Mouse (Mus musculus) midbrain, embryonic 12.5 days (tissue): ENCODE data around the gene Fstl1. TPM values are rescaled to one million over a fixed set of nuclear protein-coding genes. Genes with fewer than 3 reads are reported as not detected.

Experiments
- ATAC-seq: fragments of 200-750 bp; cut with Nextera tagmentation; 2 replicates; pipeline ENCODE4 v1.8.0; 2017; ENCODE audit warnings: low read depth, moderate TSS enrichment, moderate library complexity; ENCODE audit not compliant: low FRiP score
- H3K27ac ChIP-seq: fragments of 300-500 bp; sonication (generic); replicated peaks from 2 replicates; pipeline ENCODE4 v1.5.1; 2016; ENCODE audit warnings: mild to moderate bottlenecking
- H3K27me3 ChIP-seq: fragments of 300-500 bp; sonication (generic); 2 replicates; pipeline ENCODE4 v1.6.1; 2016; ENCODE audit warnings: mild to moderate bottlenecking
- H3K36me3 ChIP-seq: fragments of 300-500 bp; sonication (generic); 2 replicates; pipeline ENCODE4 v1.6.1; 2016
- H3K4me1 ChIP-seq: fragments of 300-500 bp; sonication (generic); 2 replicates; pipeline ENCODE4 v1.6.1; 2016
- H3K4me2 ChIP-seq: fragments of 300-500 bp; sonication (generic); replicated peaks from 2 replicates; pipeline ENCODE4 v1.6.1; 2016; ENCODE audit warnings: mild to moderate bottlenecking, moderate library complexity
- H3K4me3 ChIP-seq: fragments of 300-500 bp; sonication (generic); 2 replicates; pipeline ENCODE4 v1.5.1; 2016; ENCODE audit warnings: mild to moderate bottlenecking
- H3K9ac ChIP-seq: fragments of 300-500 bp; sonication (generic); replicated peaks from 2 replicates; pipeline ENCODE4 v1.6.1; 2016; ENCODE audit warnings: mild to moderate bottlenecking, moderate library complexity
- H3K9me3 ChIP-seq: fragments of 300-500 bp; sonication (generic); 2 replicates; pipeline ENCODE4 v1.6.1; 2016; ENCODE audit warnings: mild to moderate bottlenecking
- WGBS: fragments of 180-500 bp; shearing (Covaris S2); methylation state at CpG from one replicate; pipeline ENCODE4 v1.1.7; 2016; 5-methylcytosine and 5-hydroxymethylcytosine counted together
- polyA plus RNA-seq: library from polyadenylated mRNA; unstranded; fragments of >200 nt; fragmentation: Nextera tagmentation; extraction: Ambion mirVana; gene quantifications from 2 replicates; pipeline ENCODE4 v1.2.1, GENCODE M21; 2016

The Fstl1 gene
- 169 and 215 TPM in 2 replicates for polyA plus RNA-seq

GRCm38 (mm10) chr16:37776860-37777651, at the start of gene Fstl1:
Gene Fstl1, plus strand, starts transcription at chr16:37776873.
- H3K9me3 ChIP-seq, result no peaks in the 10 kb centered on the region
- H3K4me2 ChIP-seq, result peak within 1 kb of the TSS; percentile 64
- peak within 1 kb of the TSS; percentile 3 for H3K27ac ChIP-seq
- peak; percentile 87 for ATAC-seq
- H3K4me1 ChIP-seq, result peaks cover 26% of the 10 kb centered on the region
- peak within 1 kb of the TSS; percentile 75 for H3K9ac ChIP-seq
- H3K36me3 ChIP-seq, result no peaks in the 10 kb centered on the region
- peaks cover 9% of the 10 kb centered on the region for H3K27me3 ChIP-seq
- under 1% methylated on average over 39 of the region's 52 CpGs for WGBS
- H3K4me3 ChIP-seq, result peak within 1 kb of the TSS; percentile 66

GRCm38 (mm10) chr16:37728674-37729073, 48.0 kb upstream of the Fstl1 start:
- no peaks in the 10 kb centered on the region; the same call in 1 of the 2 replicates for H3K4me1 ChIP-seq
- no peak overlapping the region for H3K9ac ChIP-seq
- H3K4me2 ChIP-seq, result no peak overlapping the region
- no peaks in the 10 kb centered on the region for H3K9me3 ChIP-seq
- no peak overlapping the region for H3K27ac ChIP-seq
- 79% methylated on average over 1 of the region's 1 CpGs for WGBS
- no peak overlapping the region for H3K4me3 ChIP-seq
- no peaks in the 10 kb centered on the region for H3K36me3 ChIP-seq
- no peaks in the 10 kb centered on the region for H3K27me3 ChIP-seq
- no peak for ATAC-seq

GRCm38 (mm10) chr16:37729381-37730150, 47.1 kb upstream of the Fstl1 start:
- Histone ChIP-seq H3K4me2 (no peak overlapping the region), H3K4me3 (no peak overlapping the region), H3K4me1 (no peaks in the 10 kb centered on the region; the same call in 1 of the 2 replicates), H3K36me3 (no peaks in the 10 kb centered on the region), H3K27me3 (no peaks in the 10 kb centered on the region), H3K9ac (no peak overlapping the region), H3K9me3 (no peaks in the 10 kb centered on the region), H3K27ac (no peak overlapping the region)
- 83% methylated on average over 9 of the region's 9 CpGs for WGBS
- no peak for ATAC-seq

- Histone ChIP-seq H3K27me3 (no peaks in the 10 kb centered on the region), H3K4me2 (no peak overlapping the region), H3K4me1 (no peaks in the 10 kb centered on the region; the same call in 1 of the 2 replicates), H3K9ac (no peak overlapping the region), H3K36me3 (no peaks in the 10 kb centered on the region), H3K4me3 (no peak overlapping the region), H3K9me3 (no peaks in the 10 kb centered on the region), H3K27ac (no peak overlapping the region)
- 87% methylated on average over 8 of the region's 8 CpGs for WGBS
- ATAC-seq, result no peak
Observed at GRCm38 (mm10) chr16:37730293-37730835, 46.3 kb upstream of the Fstl1 start.

- Histone ChIP-seq H3K27me3 (no peaks in the 10 kb centered on the region), H3K4me1 (no peaks in the 10 kb centered on the region; the same call in 1 of the 2 replicates), H3K4me2 (no peak overlapping the region), H3K4me3 (no peak overlapping the region), H3K9me3 (no peaks in the 10 kb centered on the region), H3K27ac (no peak overlapping the region), H3K9ac (no peak overlapping the region), H3K36me3 (no peaks in the 10 kb centered on the region)
- WGBS, result 87% methylated on average over 4 of the region's 4 CpGs
- ATAC-seq, result no peak
Observed at GRCm38 (mm10) chr16:37731431-37731830, 45.2 kb upstream of the Fstl1 start.

GRCm38 (mm10) chr16:37732023-37732761, 44.5 kb upstream of the Fstl1 start:
- Histone ChIP-seq H3K4me2 (no peak overlapping the region), H3K4me1 (no peaks in the 10 kb centered on the region; the same call in 1 of the 2 replicates), H3K27me3 (no peaks in the 10 kb centered on the region), H3K36me3 (no peaks in the 10 kb centered on the region), H3K9me3 (no peaks in the 10 kb centered on the region), H3K27ac (no peak overlapping the region), H3K4me3 (no peak overlapping the region), H3K9ac (no peak overlapping the region)
- ATAC-seq, result no peak
- 62% methylated on average over 7 of the region's 7 CpGs for WGBS

- no peaks in the 10 kb centered on the region for H3K36me3 ChIP-seq
- WGBS, result 90% methylated on average over 2 of the region's 2 CpGs
- H3K9me3 ChIP-seq, result no peaks in the 10 kb centered on the region
- no peak overlapping the region for H3K4me2 ChIP-seq
- no peaks in the 10 kb centered on the region for H3K27me3 ChIP-seq
- ATAC-seq, result no peak
- H3K4me3 ChIP-seq, result no peak overlapping the region
- H3K4me1 ChIP-seq, result no peaks in the 10 kb centered on the region
- H3K9ac ChIP-seq, result no peak overlapping the region
- no peak overlapping the region for H3K27ac ChIP-seq
Observed at GRCm38 (mm10) chr16:37740076-37740475, 36.6 kb upstream of the Fstl1 start.

GRCm38 (mm10) chr16:37742266-37742665, 34.4 kb upstream of the Fstl1 start:
- no peaks in the 10 kb centered on the region for H3K36me3 ChIP-seq
- 85% methylated on average over 4 of the region's 4 CpGs for WGBS
- ATAC-seq, result no peak

GRCm38 (mm10) chr16:37752876-37753275, 23.8 kb upstream of the Fstl1 start:
- ATAC-seq, result no peak
- 0 out of 2 replicates have a peak, but pooled peaks cover 5% of the 10 kb centered on the region for H3K4me1 ChIP-seq
- H3K4me2 ChIP-seq, result no peak overlapping the region
- H3K27me3 ChIP-seq, result no peaks in the 10 kb centered on the region
- no peak overlapping the region for H3K4me3 ChIP-seq
- WGBS, result 39% methylated on average over 2 of the region's 2 CpGs
- H3K36me3 ChIP-seq, result no peaks in the 10 kb centered on the region
- no peak overlapping the region for H3K27ac ChIP-seq
- no peaks in the 10 kb centered on the region for H3K9me3 ChIP-seq
- H3K9ac ChIP-seq, result no peak overlapping the region

More at GRCm38 (mm10) chr16:37742266-37742665, 34.4 kb upstream of the Fstl1 start:
- Histone ChIP-seq H3K4me1 (no peaks in the 10 kb centered on the region), H3K4me3 (no peak overlapping the region), H3K27ac (no peak overlapping the region), H3K9ac (no peak overlapping the region), H3K9me3 (no peaks in the 10 kb centered on the region), H3K4me2 (no peak overlapping the region), H3K27me3 (no peaks in the 10 kb centered on the region)

- H3K9me3 ChIP-seq, result no peaks in the 10 kb centered on the region
- H3K4me2 ChIP-seq, result no peak overlapping the region
- no peak overlapping the region for H3K4me3 ChIP-seq
- no peaks in the 10 kb centered on the region for H3K27me3 ChIP-seq
- H3K36me3 ChIP-seq, result no peaks in the 10 kb centered on the region
- no peak overlapping the region for H3K9ac ChIP-seq
- no peak overlapping the region for H3K27ac ChIP-seq
- H3K4me1 ChIP-seq, result 0 out of 2 replicates have a peak, but pooled peaks cover 5% of the 10 kb centered on the region
- no peak; the same call in 1 of the 2 replicates for ATAC-seq
- WGBS, result 78% methylated on average over 1 of the region's 1 CpGs
Observed at GRCm38 (mm10) chr16:37753809-37754208, 22.9 kb upstream of the Fstl1 start.

GRCm38 (mm10) chr16:37754483-37754882, 22.2 kb upstream of the Fstl1 start:
- 61% methylated on average over 4 of the region's 4 CpGs for WGBS
- no peak overlapping the region for H3K27ac ChIP-seq
- no peak for ATAC-seq

More at GRCm38 (mm10) chr16:37754483-37754882, 22.2 kb upstream of the Fstl1 start:
- no peaks in the 10 kb centered on the region for H3K27me3 ChIP-seq
- H3K4me3 ChIP-seq, result no peak overlapping the region
- no peaks in the 10 kb centered on the region for H3K9me3 ChIP-seq
- no peak overlapping the region for H3K9ac ChIP-seq
- H3K4me2 ChIP-seq, result no peak overlapping the region
- H3K36me3 ChIP-seq, result no peaks in the 10 kb centered on the region
- 0 out of 2 replicates have a peak, but pooled peaks cover 5% of the 10 kb centered on the region for H3K4me1 ChIP-seq
